Mouse (Mus musculus) megakaryocyte-erythroid progenitor cell, adult 5 weeks (primary cell): Measurements from ENCODE around the gene Sfxn1. TPM values are rescaled to one million over a fixed set of nuclear protein-coding genes. Genes with fewer than 3 reads are reported as not detected.

ENCODE experiments used
- polyA plus RNA-seq: library from polyadenylated mRNA; stranded (reverse); fragments of >175 nt; gene quantifications from 2 replicates; pipeline ENCODE4 v1.2.3, GENCODE M21; 2012

Gene Sfxn1
- 21.3 and 23.3 TPM in 2 replicates for polyA plus RNA-seq

GRCm38 (mm10) chr13:54071606-54072331 lies at the start of gene Sfxn1:
Gene Sfxn1, plus strand, starts transcription at chr13:54071869.

DNA sequence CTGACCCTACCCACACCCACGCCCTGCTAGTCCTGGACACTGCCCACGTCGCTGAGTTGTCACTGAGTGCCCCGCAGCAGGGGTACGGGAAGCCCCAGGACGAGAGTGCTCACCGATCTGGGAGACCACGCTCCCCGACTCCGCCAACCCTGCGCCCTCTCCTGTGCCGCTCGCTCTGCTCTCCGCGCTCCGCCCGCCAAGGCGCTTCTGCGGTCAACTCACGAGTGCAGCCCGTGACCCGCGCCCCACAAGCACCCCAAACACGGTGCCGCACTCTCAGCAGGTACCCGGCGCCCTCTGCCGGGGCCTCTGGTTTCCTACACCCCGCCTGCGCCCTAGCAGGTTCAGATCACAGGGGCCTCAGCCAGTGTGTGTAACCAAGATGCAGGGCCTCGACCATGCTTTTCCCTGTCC lies 16.2 kb upstream of the Sfxn1 start, which contains the start of gene Drd1:
Gene Drd1, minus strand, starts transcription at position 258 of the 414 bp plus-strand sequence.

Other genes starting within 250 kb of the Sfxn1 start
- not detected in 2 replicates for gene Drd1, start 16.2 kb upstream of the Sfxn1 start, polyA plus RNA-seq
- gene Hrh2, start 120.3 kb downstream of the Sfxn1 start, polyA plus RNA-seq, result 1.2 and 1.5 TPM in 2 replicates